Mouse (Mus musculus): ENCODE measurements around the gene Ccna2. TPM values are rescaled to one million over a fixed set of nuclear protein-coding genes. Genes with fewer than 3 reads are reported as not detected.
A peak's percentile ranks its signal among the peaks of the same experiment; 100 is the strongest.

Ccna2 gene
- polyA plus RNA-seq, 1 experiment = 71.6 TPM

GRCm38 (mm10) chr3:36569836-36570235 lies 2.1 kb downstream of the Ccna2 start:
- TF ChIP-seq POLR2A (IDR thresholded peaks at IDR 0.05; ENCODE audit: borderline replicate concordance, low read depth, low read length) (no peak), CTCF (IDR thresholded peaks at IDR 0.05; ENCODE audit: low read depth, low read length) (no peak)
- no peak overlapping the region for H3K27ac ChIP-seq (ENCODE audit: insufficient read depth, low read depth, low read length)
- no peak overlapping the region for H3K4me3 ChIP-seq (ENCODE audit: insufficient read depth, low read length)

GRCm38 (mm10) chr3:36563666-36564065 lies 8.3 kb downstream of the Ccna2 start:
- Histone ChIP-seq H3K27ac (ENCODE audit: insufficient read depth, low read depth, low read length) (no peak overlapping the region), H3K4me1 (ENCODE audit: control insufficient read depth, insufficient read depth, low read length) (no peaks in the 10 kb centered on the region), H3K4me3 (ENCODE audit: insufficient read depth, low read length) (no peak overlapping the region)
- TF ChIP-seq CTCF (IDR thresholded peaks at IDR 0.05; ENCODE audit: low read depth, low read length) = no peak
- TF ChIP-seq POLR2A (IDR thresholded peaks at IDR 0.05; ENCODE audit: borderline replicate concordance, low read depth, low read length) = no peak

More at GRCm38 (mm10) chr3:36569836-36570235, 2.1 kb downstream of the Ccna2 start:
- peaks cover 6% of the 10 kb centered on the region; the same call in 1 of the 2 replicates for H3K4me1 ChIP-seq (ENCODE audit: control insufficient read depth, insufficient read depth, low read length)

- Histone ChIP-seq H3K4me3 (ENCODE audit: insufficient read depth, low read length) (no peak overlapping the region), H3K27ac (ENCODE audit: insufficient read depth, low read depth, low read length) (no peak overlapping the region), H3K4me1 (ENCODE audit: control insufficient read depth, insufficient read depth, low read length) (no peaks in the 10 kb centered on the region)
- no peak for TF ChIP-seq POLR2A (IDR thresholded peaks at IDR 0.05; ENCODE audit: borderline replicate concordance, low read depth, low read length)
- TF ChIP-seq CTCF (IDR thresholded peaks at IDR 0.05; ENCODE audit: low read depth, low read length) = no peak
Observed at GRCm38 (mm10) chr3:36559606-36560005, 12.3 kb downstream of the Ccna2 start.

GRCm38 (mm10) chr3:36557601-36558000 lies 14.3 kb downstream of the Ccna2 start:
- H3K27ac ChIP-seq (ENCODE audit: insufficient read depth, low read depth, low read length) = no peak overlapping the region
- no peak for TF ChIP-seq POLR2A (IDR thresholded peaks at IDR 0.05; ENCODE audit: borderline replicate concordance, low read depth, low read length)
- no peaks in the 10 kb centered on the region for H3K4me1 ChIP-seq (ENCODE audit: control insufficient read depth, insufficient read depth, low read length)
- no peak overlapping the region for H3K4me3 ChIP-seq (ENCODE audit: insufficient read depth, low read length)

- Histone ChIP-seq H3K4me1 (ENCODE audit: control insufficient read depth, insufficient read depth, low read length) (0 out of 2 replicates have a peak, but pooled peaks cover 4% of the 10 kb centered on the region), H3K4me3 (ENCODE audit: insufficient read depth, low read length) (peak within 1 kb of the TSS; percentile 91), H3K27ac (ENCODE audit: insufficient read depth, low read depth, low read length) (no peak within 1 kb of the TSS)
- TF ChIP-seq CTCF (IDR thresholded peaks at IDR 0.05; ENCODE audit: low read depth, low read length) = no peak
- no peak for TF ChIP-seq POLR2A (IDR thresholded peaks at IDR 0.05; ENCODE audit: borderline replicate concordance, low read depth, low read length)
Observed at GRCm38 (mm10) chr3:36552406-36553047, 19.4 kb downstream of the Ccna2 start, which contains the start of gene Exosc9. TSS of gene Exosc9 (plus strand) at chr3:36552606.

- Histone ChIP-seq H3K4me3 (ENCODE audit: insufficient read depth, low read length) (peak overlapping the region; percentile 91), H3K4me1 (ENCODE audit: control insufficient read depth, insufficient read depth, low read length) (0 out of 2 replicates have a peak, but pooled peaks cover 4% of the 10 kb centered on the region), H3K27ac (ENCODE audit: insufficient read depth, low read depth, low read length) (no peak overlapping the region)
- TF ChIP-seq POLR2A (IDR thresholded peaks at IDR 0.05; ENCODE audit: borderline replicate concordance, low read depth, low read length) (no peak), CTCF (IDR thresholded peaks at IDR 0.05; ENCODE audit: low read depth, low read length) (no peak)
Observed at GRCm38 (mm10) chr3:36551851-36552384, 20.0 kb downstream of the Ccna2 start.

- H3K4me3 ChIP-seq (ENCODE audit: insufficient read depth, low read length) = no peak overlapping the region
- H3K4me1 ChIP-seq (ENCODE audit: control insufficient read depth, insufficient read depth, low read length) = 0 out of 2 replicates have a peak, but pooled peaks cover 4% of the 10 kb centered on the region
- H3K27ac ChIP-seq (ENCODE audit: insufficient read depth, low read depth, low read length) = no peak overlapping the region
- TF ChIP-seq POLR2A (IDR thresholded peaks at IDR 0.05; ENCODE audit: borderline replicate concordance, low read depth, low read length) = no peak
- TF ChIP-seq CTCF (IDR thresholded peaks at IDR 0.05; ENCODE audit: low read depth, low read length) = no peak
Observed at GRCm38 (mm10) chr3:36551343-36551742, 20.6 kb downstream of the Ccna2 start.

GRCm38 (mm10) chr3:36544961-36545360 lies 27.0 kb downstream of the Ccna2 start:
- H3K27ac ChIP-seq (ENCODE audit: insufficient read depth, low read depth, low read length) = no peak overlapping the region

GRCm38 (mm10) chr3:36541399-36541798 lies 30.6 kb downstream of the Ccna2 start:
- TF ChIP-seq CTCF (IDR thresholded peaks at IDR 0.05; ENCODE audit: low read depth, low read length) = no peak
- TF ChIP-seq POLR2A (IDR thresholded peaks at IDR 0.05; ENCODE audit: borderline replicate concordance, low read depth, low read length) = no peak
- Histone ChIP-seq H3K27ac (ENCODE audit: insufficient read depth, low read depth, low read length) (no peak overlapping the region), H3K4me1 (ENCODE audit: control insufficient read depth, insufficient read depth, low read length) (0 out of 2 replicates have a peak, but pooled peaks cover 2% of the 10 kb centered on the region), H3K4me3 (ENCODE audit: insufficient read depth, low read length) (no peak overlapping the region)

More at GRCm38 (mm10) chr3:36544961-36545360, 27.0 kb downstream of the Ccna2 start:
- H3K4me1 ChIP-seq (ENCODE audit: control insufficient read depth, insufficient read depth, low read length) = 0 out of 2 replicates have a peak, but pooled peaks cover 2% of the 10 kb centered on the region
- H3K4me3 ChIP-seq (ENCODE audit: insufficient read depth, low read length) = no peak overlapping the region
- no peak for TF ChIP-seq POLR2A (IDR thresholded peaks at IDR 0.05; ENCODE audit: borderline replicate concordance, low read depth, low read length)
- no peak for TF ChIP-seq CTCF (IDR thresholded peaks at IDR 0.05; ENCODE audit: low read depth, low read length)

- no peak overlapping the region for H3K27ac ChIP-seq (ENCODE audit: insufficient read depth, low read depth, low read length)
- no peak overlapping the region for H3K4me3 ChIP-seq (ENCODE audit: insufficient read depth, low read length)
- 0 out of 2 replicates have a peak, but pooled peaks cover 2% of the 10 kb centered on the region for H3K4me1 ChIP-seq (ENCODE audit: control insufficient read depth, insufficient read depth, low read length)
- no peak for TF ChIP-seq POLR2A (IDR thresholded peaks at IDR 0.05; ENCODE audit: borderline replicate concordance, low read depth, low read length)
- no peak for TF ChIP-seq CTCF (IDR thresholded peaks at IDR 0.05; ENCODE audit: low read depth, low read length)
Observed at GRCm38 (mm10) chr3:36540756-36541155, 31.2 kb downstream of the Ccna2 start.
